Mouse (Mus musculus) CH12.LX (cell line): ENCODE data around the gene Ppil2.

Experiments
- CHD1 ChIP-seq: IDR thresholded peaks from 2 replicates; pipeline ENCODE4 v1.6.1; 2012; ENCODE audit warnings: low read depth, low read length, improper control_type of control experiment, inconsistent platforms
- CHD2 ChIP-seq: IDR thresholded peaks from 2 replicates; pipeline ENCODE4 v1.6.1; 2011; ENCODE audit warnings: low read length, improper control_type of control experiment
- CTCF ChIP-seq, 2 experiments: IDR thresholded peaks in 1 of 2; conservative IDR thresholded peaks in 1 of 2; 2 replicates each; pipeline ENCODE4 v1.5.1; 2011 to 2012; ENCODE audit warnings: low read depth in 2 of 2, low read length in 2 of 2, improper control_type of control experiment in 1 of 2, inconsistent platforms in 1 of 2, mild to moderate bottlenecking in 1 of 2, moderate library complexity in 1 of 2
- ELF1 ChIP-seq: IDR thresholded peaks from 2 replicates; pipeline ENCODE4 v1.6.1; 2014; ENCODE audit warnings: low read depth, mild to moderate bottlenecking, inconsistent platforms, low read length, improper control_type of control experiment
- EP300 ChIP-seq: IDR thresholded peaks from 2 replicates; pipeline ENCODE4 v1.6.1; 2011; ENCODE audit warnings: low read length, improper control_type of control experiment
- MAZ ChIP-seq: IDR thresholded peaks from 2 replicates; pipeline ENCODE4 v1.6.1; 2012; ENCODE audit warnings: low read depth, mild to moderate bottlenecking, inconsistent platforms, low read length, improper control_type of control experiment, moderate library complexity
- MEF2A ChIP-seq: IDR thresholded peaks from 2 replicates; pipeline ENCODE4 v1.6.1; 2014; ENCODE audit warnings: low read depth, mild to moderate bottlenecking, inconsistent platforms, low read length, improper control_type of control experiment, borderline replicate concordance
- NELFE ChIP-seq: IDR thresholded peaks from 2 replicates; pipeline ENCODE4 v1.6.1; 2011; ENCODE audit warnings: low read depth, low read length, improper control_type of control experiment
- NRF1 ChIP-seq: IDR thresholded peaks from 2 replicates; pipeline ENCODE4 v1.6.1; 2014; ENCODE audit warnings: low read depth, mild to moderate bottlenecking, inconsistent platforms, low read length, improper control_type of control experiment, moderate library complexity
- PAX5 ChIP-seq: IDR thresholded peaks from 2 replicates; pipeline ENCODE4 v1.6.1; 2012; ENCODE audit warnings: low read length, inconsistent platforms, mixed read lengths
- POLR2A ChIP-seq: IDR thresholded peaks from 2 replicates; pipeline ENCODE4 v1.6.1; 2011; ENCODE audit warnings: low read depth, mild to moderate bottlenecking, improper control_type of control experiment, low read length
- TBP ChIP-seq: conservative IDR thresholded peaks from 2 replicates; pipeline ENCODE4 v1.6.1; 2011; ENCODE audit warnings: low read depth, low read length, improper control_type of control experiment
- USF1 ChIP-seq: IDR thresholded peaks from 2 replicates; pipeline ENCODE4 v1.6.1; 2014; ENCODE audit warnings: low read depth, mild to moderate bottlenecking, inconsistent platforms, low read length, improper control_type of control experiment
- ZC3H11A ChIP-seq: IDR thresholded peaks from 2 replicates; pipeline ENCODE4 v1.6.1; 2012; ENCODE audit warnings: low read depth, mild to moderate bottlenecking, inconsistent platforms, low read length, improper control_type of control experiment

DNA sequence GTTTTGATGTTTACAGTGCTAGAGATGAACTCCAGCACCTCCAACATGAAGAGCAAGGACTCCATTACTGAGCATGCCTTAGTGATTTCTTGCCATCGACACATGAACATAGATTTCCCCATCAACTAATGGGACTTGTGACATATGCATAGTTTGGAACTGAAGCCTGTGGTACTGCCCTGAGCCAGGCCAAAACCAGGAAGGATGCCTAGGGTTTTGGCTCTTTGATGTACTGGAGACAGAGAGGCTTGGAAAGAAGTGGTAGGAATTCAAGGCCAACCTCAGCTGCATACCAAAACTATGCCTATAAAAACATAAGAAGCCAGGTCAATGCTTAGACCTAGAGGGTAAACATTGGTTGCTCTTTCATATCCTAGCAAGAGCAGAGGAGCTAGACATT is 61.2 kb downstream of the Ppil2 start:
- no peak for TF ChIP-seq CTCF (conservative IDR thresholded peaks at IDR 0.05 in 1 of 2, IDR thresholded peaks at IDR 0.05 in 1 of 2; ENCODE audit: low read depth in 2 of 2, low read length in 2 of 2)
- no peak for TF ChIP-seq ELF1
- no peak for TF ChIP-seq TBP
- TF ChIP-seq PAX5, result no peak
- no peak for TF ChIP-seq POLR2A
- TF ChIP-seq MAZ, result no peak
- TF ChIP-seq EP300, result no peak
- TF ChIP-seq USF1, result no peak
- no peak for TF ChIP-seq CHD2
- no peak for TF ChIP-seq NRF1
- no peak for TF ChIP-seq ZC3H11A
- no peak for TF ChIP-seq MEF2A
- no peak for TF ChIP-seq CHD1
- TF ChIP-seq NELFE, result no peak
